Mouse (Mus musculus): ENCODE measurements around the gene Armc5. TPM values are rescaled to one million over a fixed set of nuclear protein-coding genes. Genes with fewer than 3 reads are reported as not detected.

Gene Armc5
- total RNA-seq, 2 experiments from 2014 or later = 1.3 to 2.2 TPM

DNA sequence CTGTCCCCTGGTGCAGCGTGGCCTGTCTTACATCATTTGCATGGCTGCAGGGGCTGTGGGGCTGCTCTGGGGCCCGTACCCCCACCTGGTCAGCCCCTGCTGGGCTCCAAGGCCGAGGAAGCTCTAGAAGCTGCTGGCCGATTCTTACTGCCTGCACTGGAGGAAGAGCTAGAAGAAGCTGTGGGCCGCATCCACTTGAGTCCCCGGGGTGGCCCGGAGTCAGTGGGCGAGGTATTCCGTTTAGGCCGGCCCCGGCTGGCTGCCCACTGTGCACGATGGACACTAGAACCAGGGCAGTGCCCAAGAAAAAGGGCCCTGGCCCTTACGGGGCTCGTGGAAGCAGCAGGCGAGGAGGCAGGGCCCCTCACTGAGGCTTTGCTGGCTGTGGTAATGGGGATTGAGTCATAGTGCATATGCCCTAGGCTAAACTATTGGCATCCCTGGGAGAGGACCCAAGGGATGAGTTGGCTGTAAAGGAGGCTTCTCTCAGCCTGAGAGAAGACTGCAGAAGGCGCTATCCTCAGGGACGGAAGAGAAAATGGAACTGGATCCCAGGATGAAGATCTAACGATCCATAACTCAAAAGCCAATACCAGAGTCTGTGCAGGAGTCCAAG, 7.4 kb downstream of the Armc5 start:
- ATAC-seq (replicated peaks; ENCODE audit: low FRiP score, poor library complexity, severe bottlenecking) = no peak

DNA sequence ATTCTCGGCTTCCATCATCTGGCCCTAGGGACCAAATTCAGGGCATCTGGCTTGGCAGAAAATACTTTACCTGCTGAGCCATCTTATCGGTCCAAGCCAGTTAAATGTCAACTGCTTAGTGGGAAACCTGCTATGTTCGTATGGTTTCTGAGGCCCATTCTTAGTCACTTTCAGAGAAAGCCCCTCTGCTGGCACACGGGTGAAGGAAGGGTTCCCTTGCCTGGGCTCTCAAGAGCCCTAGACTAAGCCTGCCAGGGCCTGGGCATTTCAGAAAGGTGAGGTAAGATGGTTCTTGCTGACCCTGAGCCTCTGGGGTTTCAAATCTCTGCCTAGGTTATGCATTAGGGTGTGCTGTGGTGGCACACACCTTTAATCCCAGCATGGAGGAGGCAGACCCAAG, 8.4 kb downstream of the Armc5 start:
- ATAC-seq (replicated peaks; ENCODE audit: low FRiP score, poor library complexity, severe bottlenecking) = no peak

DNA sequence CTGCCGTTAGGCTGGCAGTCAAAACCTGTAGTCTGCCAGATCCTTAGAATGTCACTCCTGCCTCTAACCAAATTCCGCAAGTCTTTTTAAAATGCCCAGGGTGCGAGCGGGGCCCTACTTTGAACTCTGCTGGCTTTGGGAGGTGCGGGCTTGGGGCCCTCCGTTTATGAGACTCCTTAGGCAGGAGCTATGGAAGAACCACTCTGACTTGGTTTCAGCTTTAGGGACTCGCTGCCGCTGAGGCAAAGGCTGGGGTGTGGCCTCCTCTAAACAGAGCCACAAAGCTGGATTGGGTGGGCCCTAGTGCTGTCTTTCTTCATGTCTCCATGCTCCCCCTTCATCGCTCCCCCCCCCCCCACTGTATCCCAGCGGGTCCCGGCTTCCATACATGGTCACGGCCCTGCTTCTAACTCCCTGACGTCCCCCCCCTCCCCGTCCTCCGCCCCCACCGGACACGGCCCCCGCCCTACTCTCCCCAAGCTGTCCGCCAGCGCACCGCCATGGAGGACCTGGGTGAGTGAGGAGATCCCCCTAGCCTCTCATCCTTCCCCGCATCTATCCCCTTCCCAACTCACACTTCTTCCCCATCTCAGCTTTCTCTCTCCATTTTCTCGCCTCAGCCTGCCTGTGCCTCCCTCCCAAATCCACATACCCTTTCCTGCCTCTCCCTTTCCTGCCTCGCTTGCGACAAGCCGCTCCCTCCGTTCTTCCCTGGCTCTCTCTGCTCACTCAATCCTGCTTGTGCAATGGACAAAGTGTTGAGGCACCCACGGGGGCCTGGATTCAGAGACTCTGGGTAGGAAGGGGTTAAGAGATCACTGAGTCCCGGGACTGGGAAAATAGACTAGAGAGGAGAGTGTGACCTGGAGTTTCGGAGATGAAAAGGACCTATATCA, 9.6 kb downstream of the Armc5 start, which contains the start of gene Tgfb1i1:
Gene Tgfb1i1, plus strand, starts transcription at position 317 of the 896 bp plus-strand sequence.
- ATAC-seq (replicated peaks; ENCODE audit: low FRiP score, poor library complexity, severe bottlenecking) = peak; percentile 40

DNA sequence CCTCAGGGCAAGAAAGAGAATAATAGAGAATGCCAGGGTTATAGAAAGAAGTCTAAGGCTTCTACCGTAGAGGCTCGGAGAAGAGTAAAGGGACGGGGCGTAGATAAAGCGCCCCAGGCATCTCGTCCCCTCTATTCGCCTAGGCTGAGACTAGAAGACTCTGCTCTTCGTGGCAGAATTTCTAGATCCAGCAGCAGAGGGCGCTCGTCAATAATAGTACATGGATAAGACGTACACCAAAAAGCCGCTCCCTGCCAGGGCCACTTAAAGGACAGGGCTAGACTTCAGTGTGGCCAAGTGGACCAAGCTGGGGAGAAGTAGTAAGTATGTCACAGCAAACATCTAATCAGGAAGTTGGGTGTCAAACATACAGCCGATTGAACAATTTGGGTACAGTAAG, 10.3 kb downstream of the Armc5 start:
- ATAC-seq (replicated peaks; ENCODE audit: low FRiP score, poor library complexity, severe bottlenecking) = peak; percentile 81

DNA sequence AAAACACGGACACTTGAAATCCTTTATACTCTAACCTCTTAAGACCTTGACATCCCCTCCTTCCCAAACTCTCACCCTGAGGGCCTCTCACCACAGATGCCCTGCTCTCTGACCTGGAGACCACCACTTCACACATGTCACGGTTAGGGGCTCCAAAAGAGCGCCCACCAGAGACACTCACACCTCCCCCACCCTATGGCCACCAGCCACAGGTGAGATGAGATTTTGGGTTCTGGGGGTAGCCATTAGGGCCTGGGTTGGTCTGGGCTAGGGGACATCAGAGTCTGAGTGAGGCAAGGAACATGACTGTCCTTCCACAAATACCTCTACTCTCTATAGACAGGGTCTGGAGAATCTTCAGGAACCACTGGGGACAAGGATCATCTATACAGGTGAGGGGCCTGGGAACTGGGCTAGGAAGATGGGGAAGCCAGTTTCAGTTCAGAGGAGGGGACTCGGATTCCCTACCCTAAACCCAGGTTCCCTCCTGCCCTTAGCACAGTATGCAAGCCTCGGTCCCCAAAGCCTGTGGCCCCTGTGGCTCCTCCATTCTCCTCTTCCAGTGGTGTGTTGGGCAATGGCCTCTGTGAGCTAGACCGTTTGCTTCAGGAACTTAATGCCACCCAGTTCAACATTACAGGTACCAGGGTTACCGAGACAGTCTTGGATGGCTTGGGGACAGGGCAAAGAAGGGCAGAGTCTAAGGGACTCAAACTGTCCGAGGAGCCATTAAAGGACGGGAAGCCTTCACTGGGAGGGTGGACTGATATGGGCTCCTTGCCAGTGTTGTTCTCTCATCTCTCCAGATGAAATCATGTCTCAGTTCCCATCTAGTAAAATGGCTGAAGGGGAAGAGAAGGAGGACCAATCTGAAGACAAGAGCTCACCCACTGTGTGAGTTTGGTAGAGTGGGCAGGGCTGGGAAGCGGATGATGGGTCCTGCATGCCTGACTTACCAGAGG, 11.2 kb downstream of the Armc5 start:
- no peak for ATAC-seq (replicated peaks; ENCODE audit: low FRiP score, poor library complexity, severe bottlenecking)

DNA sequence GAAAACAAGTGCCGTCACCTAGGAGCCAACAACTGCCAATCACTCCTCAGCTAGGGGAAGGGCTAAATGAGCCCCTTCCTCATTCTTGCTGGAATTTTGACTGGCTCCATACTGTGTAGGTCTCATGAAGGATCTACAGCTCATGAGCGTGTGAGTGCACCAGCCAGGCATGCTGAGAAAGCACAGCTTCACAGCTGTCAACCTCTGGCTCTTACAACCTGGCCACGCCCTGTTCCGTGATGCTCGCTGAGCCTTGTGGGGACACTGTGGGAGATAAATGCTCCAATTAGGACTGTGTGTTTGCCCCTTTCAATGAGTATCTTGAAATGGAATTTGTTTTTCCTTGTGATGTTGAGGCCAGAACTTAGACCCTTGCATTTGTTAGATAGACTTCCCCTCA, 12.9 kb downstream of the Armc5 start:
- ATAC-seq (replicated peaks; ENCODE audit: low FRiP score, poor library complexity, severe bottlenecking) = 0 out of 2 replicates have a peak, but pooled peaks have one; percentile 31

DNA sequence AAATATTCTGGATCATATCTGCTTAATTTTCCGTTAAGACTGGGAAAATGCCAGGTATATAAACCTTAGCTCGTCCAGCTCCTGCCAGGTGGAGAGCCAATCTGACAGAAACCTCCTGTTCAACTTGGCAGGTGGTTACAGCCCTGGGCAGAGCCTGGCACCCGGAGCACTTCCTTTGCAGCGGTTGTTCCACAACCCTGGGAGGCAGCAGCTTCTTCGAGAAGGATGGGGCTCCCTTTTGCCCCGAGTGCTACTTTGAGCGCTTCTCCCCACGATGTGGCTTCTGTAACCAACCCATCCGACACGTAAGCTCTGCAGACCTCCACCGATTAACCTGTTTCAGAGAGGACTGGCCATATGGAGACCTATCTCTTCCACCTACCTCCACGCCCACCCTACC, 14.8 kb downstream of the Armc5 start:
- ATAC-seq (replicated peaks; ENCODE audit: low FRiP score, poor library complexity, severe bottlenecking) = no peak

DNA sequence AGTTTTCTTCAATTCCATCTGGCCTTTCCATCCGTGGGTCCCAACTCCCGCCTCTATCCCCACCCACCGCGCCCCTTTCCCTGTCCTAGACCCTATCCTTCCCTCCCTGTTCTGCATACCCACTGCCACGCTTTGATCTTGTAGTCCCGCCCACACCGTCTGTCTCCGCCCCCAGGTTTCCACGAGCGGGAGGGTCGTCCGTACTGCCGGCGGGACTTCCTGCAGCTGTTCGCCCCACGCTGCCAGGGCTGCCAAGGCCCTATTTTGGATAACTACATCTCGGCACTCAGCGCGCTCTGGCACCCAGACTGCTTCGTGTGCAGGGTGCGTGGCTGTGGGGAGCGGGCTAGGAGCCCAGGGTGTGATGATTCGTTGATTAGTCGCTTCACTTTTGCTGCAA, 15.5 kb downstream of the Armc5 start:
- no peak for ATAC-seq (replicated peaks; ENCODE audit: low FRiP score, poor library complexity, severe bottlenecking)

DNA sequence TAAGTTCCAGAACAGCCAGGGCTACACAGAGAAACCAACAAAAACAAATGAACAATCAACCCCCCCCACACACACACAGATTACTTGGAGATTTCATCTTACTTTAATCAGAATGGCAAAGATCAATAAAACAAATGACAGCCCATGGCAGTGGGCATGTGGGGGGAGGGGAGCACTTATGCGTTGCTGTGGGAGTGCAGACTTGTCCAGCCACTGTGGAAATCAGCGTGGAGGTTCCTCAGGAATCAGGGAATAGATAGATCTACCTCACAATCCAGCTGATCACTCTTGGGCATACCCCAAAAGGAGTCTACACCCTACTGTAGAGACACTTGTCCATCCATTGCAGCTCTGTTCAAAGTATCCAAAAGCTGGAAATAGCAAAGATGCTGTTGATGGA, 17.8 kb downstream of the Armc5 start:
- no peak for ATAC-seq (replicated peaks; ENCODE audit: low FRiP score, poor library complexity, severe bottlenecking)

DNA sequence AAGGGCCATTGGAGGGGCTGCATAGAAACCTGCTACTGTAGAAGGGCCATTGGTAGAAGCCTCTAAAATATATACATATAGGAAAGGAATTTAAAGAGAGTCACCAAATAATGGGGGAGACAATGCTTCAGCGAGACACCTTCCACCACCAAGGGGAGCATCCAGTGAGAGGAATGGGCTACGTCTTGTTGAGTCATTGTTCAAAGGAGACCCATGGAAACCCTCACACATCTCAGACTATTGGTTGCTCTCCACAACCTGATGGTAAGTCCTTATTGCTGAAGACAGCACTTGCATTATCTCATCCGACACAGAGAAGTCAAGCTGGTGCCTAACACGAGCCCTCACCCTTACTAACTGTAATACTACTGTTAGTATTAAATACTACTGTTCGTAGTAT, 18.6 kb downstream of the Armc5 start:
- ATAC-seq (replicated peaks; ENCODE audit: low FRiP score, poor library complexity, severe bottlenecking) = no peak

DNA sequence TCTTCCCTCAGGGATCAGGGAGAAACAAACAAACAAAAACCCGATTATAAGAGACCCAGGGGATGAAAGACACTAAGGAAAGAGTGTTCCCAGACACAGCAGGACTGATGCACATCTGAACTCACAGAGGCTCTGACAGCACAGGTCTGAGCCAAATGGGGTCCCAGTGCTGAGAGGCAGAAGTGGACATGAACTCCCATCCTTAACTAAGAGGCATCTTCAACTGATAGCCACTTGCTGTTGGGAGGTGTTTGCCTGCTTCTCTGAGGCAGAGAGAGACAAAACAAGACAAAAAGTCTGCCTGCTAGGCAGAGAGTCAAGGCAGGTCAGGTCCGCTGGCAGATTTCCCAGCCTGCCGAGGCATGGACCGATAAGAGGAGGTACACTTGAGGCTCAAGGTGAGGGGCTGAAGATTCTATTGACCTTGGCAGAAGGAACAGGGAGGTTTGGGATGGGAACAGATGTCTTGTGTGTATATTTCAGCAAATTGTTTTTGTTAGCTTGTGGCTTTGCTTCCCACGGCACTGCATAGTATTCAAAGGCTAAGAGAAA, 19.7 kb downstream of the Armc5 start:
- no peak for ATAC-seq (replicated peaks; ENCODE audit: low FRiP score, poor library complexity, severe bottlenecking)

DNA sequence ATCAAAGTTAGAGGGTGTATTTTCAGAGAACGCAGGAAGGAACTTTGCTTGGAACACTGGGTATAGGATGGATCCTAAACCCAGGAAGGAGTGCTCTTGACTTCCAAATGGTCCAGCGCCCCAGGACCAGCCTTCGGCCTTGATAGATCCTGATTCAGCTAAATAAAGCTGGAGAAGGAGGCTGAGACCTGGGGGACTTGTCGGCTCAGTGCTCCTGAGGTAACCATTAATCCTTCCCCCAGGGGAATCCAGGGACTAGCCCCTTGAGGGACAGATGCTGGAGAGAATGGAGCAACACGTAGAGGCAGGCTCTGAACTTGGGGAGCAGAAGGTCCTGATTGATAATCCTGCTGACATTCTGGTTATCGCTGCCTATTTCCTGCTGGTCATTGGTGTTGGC, 28.3 kb downstream of the Armc5 start, which contains the start of gene Slc5a2:
Gene Slc5a2, plus strand, starts transcription at position 247 of the 400 bp plus-strand sequence.
- no peak for ATAC-seq (replicated peaks; ENCODE audit: low FRiP score, poor library complexity, severe bottlenecking)

DNA sequence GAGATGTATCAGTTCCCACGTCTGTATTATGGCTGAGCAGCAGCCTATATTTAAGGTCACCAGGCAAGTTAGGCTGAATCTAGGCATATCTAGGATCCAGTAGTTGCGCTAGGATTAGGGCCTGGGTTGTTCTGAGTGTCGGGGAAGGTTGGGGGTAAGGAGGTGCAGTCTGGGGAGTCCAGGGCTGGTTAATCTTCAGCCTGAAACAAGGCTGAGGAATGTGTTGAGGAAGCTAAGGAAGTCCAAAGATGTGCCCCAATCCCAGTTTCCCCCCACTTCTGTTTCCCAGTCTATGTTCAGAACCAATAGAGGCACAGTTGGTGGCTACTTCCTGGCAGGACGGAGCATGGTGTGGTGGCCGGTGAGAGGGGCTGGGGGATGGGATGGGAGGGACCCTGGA, 28.9 kb downstream of the Armc5 start:
- ATAC-seq (replicated peaks; ENCODE audit: low FRiP score, poor library complexity, severe bottlenecking) = no peak

DNA sequence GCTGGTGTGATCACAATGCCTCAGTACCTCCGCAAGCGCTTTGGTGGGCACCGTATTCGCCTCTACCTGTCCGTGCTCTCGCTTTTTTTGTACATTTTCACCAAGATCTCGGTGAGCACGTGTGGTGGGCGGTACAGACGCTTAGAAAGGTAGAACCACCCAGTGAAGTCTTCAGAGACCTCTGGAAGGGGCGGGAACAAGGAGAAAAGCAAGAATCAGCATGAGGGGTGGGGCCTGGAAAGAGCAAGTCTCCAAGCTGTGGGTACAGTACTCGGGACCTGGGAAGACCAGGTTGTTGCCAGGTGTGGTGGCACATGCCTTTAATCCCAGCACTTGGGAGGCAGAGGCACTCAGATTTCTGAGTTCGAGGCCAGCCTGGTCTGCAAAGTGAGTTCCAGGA, 30.2 kb downstream of the Armc5 start:
- ATAC-seq (replicated peaks; ENCODE audit: low FRiP score, poor library complexity, severe bottlenecking) = no peak

DNA sequence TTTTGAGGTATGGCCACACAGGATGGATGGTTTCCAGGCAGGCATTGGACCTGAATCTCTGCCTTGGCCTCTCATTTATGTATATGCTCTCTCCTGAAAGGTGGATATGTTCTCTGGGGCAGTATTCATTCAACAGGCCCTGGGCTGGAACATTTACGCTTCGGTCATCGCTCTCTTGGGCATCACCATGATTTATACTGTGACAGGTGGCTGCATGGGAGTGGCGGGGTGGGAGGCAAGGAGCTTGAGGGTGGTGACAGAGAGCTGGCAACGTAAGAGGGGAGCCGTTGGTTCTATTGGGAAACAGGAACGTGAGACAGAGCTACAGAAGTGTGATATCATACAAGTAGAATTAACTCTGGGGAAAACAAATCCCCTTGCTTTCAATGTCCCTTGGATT, 30.7 kb downstream of the Armc5 start:
- no peak for ATAC-seq (replicated peaks; ENCODE audit: low FRiP score, poor library complexity, severe bottlenecking)

DNA sequence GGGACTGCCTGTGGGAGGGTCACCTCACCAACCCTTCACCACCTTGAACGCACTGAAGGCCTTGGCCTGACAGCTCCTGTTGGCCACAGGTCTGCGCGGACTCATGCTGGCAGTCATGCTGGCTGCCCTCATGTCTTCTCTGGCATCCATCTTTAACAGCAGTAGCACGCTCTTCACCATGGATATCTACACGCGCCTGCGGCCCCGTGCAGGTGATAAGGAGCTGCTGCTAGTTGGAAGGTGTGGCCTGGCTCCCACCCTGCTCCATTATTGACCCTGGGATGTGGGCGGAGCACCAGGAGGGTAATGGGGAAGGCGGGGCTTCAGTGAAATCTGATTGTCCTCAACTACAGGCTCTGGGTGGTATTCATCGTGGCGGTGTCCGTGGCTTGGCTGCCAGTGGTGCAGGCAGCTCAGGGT, 33.3 kb downstream of the Armc5 start:
- peak; percentile 91 for ATAC-seq (replicated peaks; ENCODE audit: low FRiP score, poor library complexity, severe bottlenecking)

DNA sequence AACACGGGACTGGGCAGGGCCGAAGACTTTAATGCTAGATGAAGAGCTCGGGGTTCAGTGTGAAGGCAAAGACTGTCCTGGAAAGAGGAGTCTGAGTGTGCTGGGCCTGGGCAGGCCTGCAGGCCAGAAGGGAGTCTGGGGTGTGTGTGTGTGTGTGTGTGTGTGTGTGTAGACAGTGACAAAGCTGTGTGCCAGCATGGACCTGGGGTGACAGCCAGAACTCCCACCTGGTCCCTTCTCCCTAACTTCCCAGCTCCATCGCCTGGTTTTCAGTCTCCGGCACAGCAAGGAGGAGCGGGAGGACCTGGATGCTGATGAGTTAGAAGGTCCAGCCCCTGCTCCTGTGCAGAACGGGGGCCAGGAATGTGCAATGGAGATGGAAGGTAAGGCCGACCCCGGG, 34.4 kb downstream of the Armc5 start:
- ATAC-seq (replicated peaks; ENCODE audit: low FRiP score, poor library complexity, severe bottlenecking) = no peak

DNA sequence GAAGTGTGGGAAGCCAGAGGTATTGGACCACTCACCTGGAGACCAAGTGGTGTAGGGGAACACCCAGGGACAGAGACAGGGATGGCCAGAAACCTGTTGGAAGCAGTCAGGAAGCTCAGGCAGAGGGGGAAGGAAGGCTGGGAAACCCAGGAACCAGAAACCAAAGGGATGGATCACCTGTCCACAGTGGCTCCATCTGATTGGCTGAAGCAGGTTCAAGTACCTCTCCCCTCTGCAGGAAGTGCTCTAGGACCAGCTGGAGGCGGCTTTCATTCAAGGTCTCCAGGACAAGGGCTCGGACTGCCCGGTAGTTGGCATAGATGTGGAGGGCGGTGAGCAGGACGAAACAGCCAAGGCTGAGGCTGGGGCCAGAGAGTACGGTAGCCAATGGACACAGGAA, 38.9 kb downstream of the Armc5 start:
- no peak for ATAC-seq (replicated peaks; ENCODE audit: low FRiP score, poor library complexity, severe bottlenecking)

DNA sequence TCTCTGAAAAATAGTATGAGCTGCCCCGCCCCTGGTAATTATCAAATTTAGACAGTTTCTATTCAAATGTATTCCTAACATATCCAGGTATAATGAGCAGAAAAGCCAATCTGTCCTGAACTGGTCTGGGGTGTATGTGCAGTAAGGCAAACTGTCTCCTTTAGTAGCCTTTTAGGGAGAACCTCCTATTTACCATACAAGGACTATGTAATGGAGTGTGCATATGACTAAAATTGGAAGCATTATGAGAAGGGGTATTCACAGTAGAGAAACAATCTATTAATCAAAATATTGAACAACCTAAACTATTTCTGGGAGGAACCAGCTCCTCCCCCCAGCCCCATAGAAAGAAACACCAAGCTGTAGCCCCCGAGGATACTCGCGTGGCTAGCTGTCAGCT, 42.6 kb downstream of the Armc5 start:
- no peak for ATAC-seq (replicated peaks; ENCODE audit: low FRiP score, poor library complexity, severe bottlenecking)

DNA sequence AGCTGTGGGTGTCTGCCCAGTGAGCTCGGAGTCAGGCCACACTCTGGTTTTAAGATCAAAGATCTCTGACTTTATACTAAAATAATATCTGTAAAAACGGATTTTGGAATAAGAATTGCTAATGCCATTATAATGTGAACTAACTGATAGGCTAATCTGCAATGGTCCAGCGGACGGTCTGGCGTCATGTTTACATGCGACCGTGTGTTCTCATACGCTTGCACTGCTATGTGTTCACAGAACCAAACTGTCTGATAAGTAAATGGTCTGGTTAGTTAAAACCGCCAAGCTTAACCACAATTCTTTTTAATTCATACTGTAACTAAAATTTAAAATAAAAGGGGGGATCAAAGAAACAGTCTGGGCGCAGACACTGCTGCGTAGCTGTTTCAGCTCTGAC, 44.6 kb downstream of the Armc5 start:
- no peak for ATAC-seq (replicated peaks; ENCODE audit: low FRiP score, poor library complexity, severe bottlenecking)

All from erythroblast, adult 5-6 weeks (primary cell).